Mouse (Mus musculus) cerebellum, postnatal 10 days (tissue): ENCODE data around the gene Lrguk.

Source experiments
- DNase-seq, 2 experiments: peaks; one replicate each; pipeline ENCODE4 v3.0.0; 2021; ENCODE audit warnings: mixed read lengths in 2 of 2

The Lrguk gene

DNA sequence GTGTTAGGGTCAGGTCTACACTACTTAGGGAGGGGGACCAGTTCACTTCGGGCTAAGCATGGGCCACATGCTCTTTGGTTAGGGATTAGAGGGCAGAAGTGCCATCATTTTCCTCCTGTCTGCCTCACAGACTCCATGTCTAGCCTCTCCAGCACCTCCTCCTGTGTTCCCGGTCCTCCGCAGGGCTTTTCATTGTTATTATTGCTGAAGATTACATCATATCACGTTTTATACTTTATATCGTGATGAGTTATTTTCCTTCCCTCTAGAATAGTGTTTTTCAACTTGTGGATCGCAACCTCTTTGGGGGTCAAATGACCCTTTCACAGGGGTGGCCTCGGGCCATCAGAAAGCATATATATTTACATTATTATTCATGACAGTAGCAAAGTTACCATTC is 37.5 kb downstream of the Lrguk start:
- no peak for DNase-seq

DNA sequence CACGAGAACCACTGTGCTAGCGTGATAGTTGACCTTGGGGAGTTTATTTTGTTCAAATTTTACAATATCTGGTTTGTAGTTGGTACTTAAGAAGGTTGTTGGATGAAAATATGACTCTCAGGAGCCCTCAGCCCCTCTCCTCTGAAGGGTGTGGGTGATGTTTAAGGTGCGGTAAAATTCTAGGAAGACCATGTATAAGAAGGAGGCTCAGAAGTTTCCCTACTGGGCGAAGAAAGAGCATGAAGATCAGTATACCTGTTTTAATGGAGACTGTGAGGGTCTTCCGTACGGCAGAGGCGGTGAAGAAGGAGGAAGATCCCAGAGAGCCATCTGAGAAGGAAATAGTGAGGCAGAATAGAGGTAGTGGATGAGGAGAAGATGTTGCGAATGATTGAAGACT is 38.0 kb downstream of the Lrguk start:
- DNase-seq, result no peak

DNA sequence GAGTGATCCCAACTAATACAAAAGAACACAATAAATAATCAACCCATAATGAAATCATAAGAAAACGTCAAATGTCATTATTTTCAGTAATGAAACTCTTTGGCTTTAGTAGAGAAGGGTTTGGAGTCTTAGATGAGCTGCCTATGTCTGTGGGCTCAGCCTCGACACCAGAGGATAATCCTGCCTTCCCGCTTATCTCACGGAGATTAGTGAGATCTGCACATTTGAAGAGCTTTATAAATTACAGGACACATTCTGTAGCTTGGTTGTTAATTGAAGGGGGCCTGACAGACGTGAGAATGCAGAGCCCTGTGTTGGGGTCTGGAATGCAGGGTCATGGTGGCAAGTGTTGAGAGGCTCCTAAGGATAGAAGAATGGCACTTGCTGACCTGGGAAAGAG is 42.7 kb downstream of the Lrguk start:
- DNase-seq, result no peak

DNA sequence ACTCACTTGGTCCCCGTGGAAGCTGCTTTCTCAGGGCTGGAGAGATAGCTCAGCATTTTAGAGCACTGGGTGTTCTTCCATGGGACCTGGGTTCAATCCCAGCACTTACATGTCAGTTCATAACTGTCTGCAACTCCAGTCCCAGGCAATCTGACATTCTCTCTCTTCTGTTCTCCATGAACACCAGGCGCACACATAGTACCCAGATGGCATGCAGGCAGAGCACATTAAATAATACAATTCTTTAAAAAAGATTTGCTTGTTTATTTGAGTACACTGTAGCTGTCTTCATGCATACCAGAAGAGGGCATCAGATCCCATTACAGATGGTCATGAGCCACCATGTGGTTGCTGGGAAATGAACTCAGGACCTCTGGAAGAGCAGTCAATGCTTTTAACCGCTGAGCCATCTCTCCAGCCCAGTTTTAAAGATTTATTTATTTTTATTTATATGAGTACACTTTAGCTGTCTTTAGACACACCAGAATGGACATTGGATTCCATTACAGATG is 44.7 kb downstream of the Lrguk start:
- no peak for DNase-seq

DNA sequence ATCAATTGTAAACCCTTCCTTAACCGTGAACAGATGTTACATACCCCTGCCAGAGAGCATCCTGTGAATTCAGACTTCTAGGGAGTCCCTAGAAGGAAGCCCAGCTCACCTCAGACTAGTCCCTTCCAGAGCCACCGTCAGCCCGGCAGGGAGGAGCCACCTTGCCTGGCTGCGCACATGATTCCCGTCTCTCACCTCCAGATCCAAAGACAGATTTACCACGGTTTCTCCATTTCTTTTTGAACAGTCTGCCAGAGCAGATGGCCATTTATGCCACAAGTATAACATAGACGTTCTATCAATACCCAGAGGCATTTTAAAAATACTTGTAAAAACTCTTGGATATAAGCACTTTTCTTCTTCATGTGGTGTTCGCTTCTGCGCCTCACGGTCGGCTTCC is 46.3 kb downstream of the Lrguk start:
- DNase-seq, result peak; percentile 16 to 19

DNA sequence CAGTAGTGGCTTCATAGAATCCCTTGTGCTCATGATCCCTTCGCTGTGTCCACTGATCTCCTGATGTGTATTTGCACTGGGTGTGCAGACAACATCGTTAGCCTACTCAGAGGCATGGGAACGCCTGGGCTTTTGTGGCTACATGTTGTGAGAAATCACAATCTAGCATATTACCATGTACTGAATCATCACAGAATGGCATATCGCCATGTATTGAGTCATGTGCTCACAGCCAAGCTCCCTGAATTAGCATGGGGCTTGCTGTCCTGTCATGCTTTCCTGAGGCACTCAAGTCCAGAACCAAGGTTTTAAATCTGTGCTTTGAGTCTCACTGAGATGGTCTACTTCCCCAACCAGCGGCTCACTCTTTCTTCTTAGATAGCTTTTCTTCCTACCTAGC is 54.2 kb downstream of the Lrguk start:
- DNase-seq, result no peak

GRCm38 (mm10) chr6:34087701-34088100 is 58.5 kb downstream of the Lrguk start:
- DNase-seq, result no peak

DNA sequence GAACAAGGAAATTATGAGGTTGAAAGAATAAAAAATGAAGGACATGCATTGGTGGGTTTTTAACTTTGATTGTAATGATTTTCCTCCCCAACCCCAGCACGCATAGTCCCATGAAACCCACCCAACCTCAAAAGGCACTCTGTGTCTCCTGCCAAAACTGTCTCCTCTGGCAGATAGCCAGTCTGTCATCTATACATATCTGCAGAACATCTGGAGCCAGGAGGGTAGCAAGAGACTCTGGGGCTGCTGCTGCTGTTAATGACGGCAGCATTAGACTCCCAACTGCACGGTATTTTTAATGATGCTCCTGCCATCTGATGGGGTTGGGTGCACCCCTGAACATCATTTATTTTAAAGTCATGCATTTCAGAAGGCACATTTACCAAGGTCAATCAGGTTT is 59.7 kb downstream of the Lrguk start:
- no peak for DNase-seq

DNA sequence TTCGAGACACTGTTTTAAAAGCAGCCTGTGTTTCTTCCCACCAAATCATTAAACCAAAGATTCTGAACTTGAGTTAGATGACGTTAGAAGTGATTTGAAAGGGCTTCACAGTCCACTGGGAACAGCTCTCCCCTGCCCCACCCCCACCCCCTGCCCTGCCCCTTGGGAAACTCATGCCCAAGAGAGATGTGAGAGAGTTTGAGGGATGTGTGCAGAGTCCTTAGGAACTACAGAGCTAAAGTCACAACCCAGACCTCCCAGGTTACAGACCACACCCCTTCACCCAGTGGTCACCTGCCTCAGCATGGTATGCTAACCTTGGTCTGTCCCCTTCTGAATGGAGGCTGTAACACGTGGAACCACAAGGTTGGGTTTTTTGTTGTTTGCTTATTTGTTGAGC is 62.3 kb downstream of the Lrguk start:
- DNase-seq, result no peak

DNA sequence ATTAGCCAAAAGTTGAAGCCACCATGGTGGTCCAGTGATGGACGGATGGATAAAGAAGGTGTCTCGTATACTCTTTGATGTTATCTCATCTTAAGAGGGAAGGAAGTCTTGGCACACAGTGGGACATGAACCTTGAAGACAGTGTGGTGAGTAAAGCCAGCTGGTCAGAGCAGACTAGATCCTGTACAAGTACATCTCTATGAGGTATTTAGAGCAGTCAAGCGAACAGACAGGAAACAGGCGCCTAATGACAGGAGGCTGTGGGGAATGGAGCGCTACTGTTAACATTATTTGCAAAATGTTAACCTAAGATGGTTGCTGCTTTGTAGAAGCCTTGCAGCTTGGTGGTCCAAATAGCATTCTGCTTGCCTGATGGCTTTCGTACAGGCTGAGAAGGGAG is 67.0 kb downstream of the Lrguk start:
- no peak for DNase-seq

GRCm38 (mm10) chr6:34096905-34097304 is 67.7 kb downstream of the Lrguk start:
- no peak for DNase-seq

GRCm38 (mm10) chr6:34099725-34100124 is 70.5 kb downstream of the Lrguk start:
- DNase-seq, result no peak

- DNase-seq, result no peak
Observed at GRCm38 (mm10) chr6:34101531-34102396, 72.5 kb downstream of the Lrguk start.

- DNase-seq, result no peak
Observed at GRCm38 (mm10) chr6:34103251-34103920, 74.1 kb downstream of the Lrguk start.

GRCm38 (mm10) chr6:34110571-34110970 is 81.3 kb downstream of the Lrguk start:
- DNase-seq, result no peak

GRCm38 (mm10) chr6:34111406-34111805 is 82.2 kb downstream of the Lrguk start:
- DNase-seq, result no peak

- no peak for DNase-seq
Observed at GRCm38 (mm10) chr6:34116838-34117478, 87.7 kb downstream of the Lrguk start.

GRCm38 (mm10) chr6:34124401-34124800 is 95.2 kb downstream of the Lrguk start:
- DNase-seq, result no peak

DNA sequence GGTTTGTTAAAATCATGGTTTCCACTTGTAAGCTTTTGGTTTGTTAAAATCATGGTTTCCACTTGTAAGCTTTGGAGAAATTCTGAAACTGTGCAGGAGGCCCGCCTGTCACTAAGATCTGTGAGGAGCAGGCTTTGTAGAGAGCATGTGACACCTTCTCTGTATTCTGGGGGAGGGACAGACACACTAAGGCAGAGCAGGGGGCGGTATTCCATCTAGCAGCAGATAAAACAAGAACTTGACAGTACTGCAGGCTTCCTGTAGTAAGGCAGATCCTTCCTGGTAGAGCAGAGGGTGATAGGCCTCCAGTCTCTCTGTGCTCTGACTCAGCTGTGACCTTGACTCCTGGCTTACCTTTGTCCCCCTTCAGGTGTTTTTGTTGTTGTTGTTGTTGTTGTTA is 100.0 kb downstream of the Lrguk start:
- no peak for DNase-seq

- no peak for DNase-seq
Observed at GRCm38 (mm10) chr6:34132391-34132790, 103.1 kb downstream of the Lrguk start.

- no peak for DNase-seq
Observed at GRCm38 (mm10) chr6:34138366-34138765, 109.1 kb downstream of the Lrguk start.

GRCm38 (mm10) chr6:34142931-34143330 is 113.7 kb downstream of the Lrguk start:
- DNase-seq, result no peak

DNA sequence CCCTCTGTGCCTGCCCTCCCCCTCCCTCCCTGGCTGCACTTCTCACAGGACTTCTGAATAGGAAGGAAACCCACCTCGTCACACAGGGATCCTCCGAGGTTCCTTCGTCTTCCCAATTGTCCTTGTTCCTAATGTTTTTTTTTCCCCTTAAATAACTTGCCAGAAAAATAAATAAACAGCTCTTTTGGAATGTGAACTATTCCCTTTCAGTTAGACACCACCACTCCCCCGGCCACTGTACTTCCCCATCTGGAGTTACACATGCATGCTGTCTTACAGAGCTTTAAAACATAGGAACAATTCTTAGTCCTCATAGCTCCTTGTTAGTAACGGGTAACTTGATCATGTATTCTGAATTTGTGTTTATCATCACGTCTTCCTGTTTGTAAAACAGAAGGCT is 116.8 kb downstream of the Lrguk start:
- DNase-seq, result no peak

DNA sequence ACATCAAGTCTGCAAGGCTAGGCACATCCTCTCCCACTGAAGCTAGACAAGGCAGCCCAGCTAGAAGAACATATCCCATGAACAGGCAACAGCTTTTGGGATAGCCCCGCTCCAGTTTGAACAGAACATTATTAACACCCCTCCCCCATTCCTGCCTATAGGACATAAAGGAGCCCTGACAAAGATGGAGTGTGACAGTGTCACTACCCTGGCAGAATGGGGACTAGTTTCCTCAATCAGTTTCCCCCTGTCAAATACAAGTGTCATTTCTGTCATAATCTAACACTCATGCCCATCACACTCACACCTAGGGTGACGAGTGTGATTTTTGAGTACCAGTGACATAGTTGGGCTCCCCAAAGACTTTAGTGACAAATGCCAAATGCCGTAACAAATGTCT is 118.8 kb downstream of the Lrguk start:
- DNase-seq, result no peak
